Mouse (Mus musculus) liver, postnatal 0 days (tissue): ENCODE measurements at regions not wholly inside any gene's neighbourhood (a gene's known extent, or its start where the extent isn't known, plus 50 kb on each side); places are given as distances from the start of the nearest gene placed in this dataset.

Source experiments
- CTCF ChIP-seq: sonication (generic); IDR thresholded peaks from 2 replicates; pipeline ENCODE4 v1.5.1; 2016; ENCODE audit warnings: antibody characterized with exemption, low read depth
- EP300 ChIP-seq: IDR thresholded peaks from 2 replicates; pipeline ENCODE4 v1.6.1; 2016; ENCODE audit warnings: antibody characterized with exemption, low read depth, mild to moderate bottlenecking

DNA sequence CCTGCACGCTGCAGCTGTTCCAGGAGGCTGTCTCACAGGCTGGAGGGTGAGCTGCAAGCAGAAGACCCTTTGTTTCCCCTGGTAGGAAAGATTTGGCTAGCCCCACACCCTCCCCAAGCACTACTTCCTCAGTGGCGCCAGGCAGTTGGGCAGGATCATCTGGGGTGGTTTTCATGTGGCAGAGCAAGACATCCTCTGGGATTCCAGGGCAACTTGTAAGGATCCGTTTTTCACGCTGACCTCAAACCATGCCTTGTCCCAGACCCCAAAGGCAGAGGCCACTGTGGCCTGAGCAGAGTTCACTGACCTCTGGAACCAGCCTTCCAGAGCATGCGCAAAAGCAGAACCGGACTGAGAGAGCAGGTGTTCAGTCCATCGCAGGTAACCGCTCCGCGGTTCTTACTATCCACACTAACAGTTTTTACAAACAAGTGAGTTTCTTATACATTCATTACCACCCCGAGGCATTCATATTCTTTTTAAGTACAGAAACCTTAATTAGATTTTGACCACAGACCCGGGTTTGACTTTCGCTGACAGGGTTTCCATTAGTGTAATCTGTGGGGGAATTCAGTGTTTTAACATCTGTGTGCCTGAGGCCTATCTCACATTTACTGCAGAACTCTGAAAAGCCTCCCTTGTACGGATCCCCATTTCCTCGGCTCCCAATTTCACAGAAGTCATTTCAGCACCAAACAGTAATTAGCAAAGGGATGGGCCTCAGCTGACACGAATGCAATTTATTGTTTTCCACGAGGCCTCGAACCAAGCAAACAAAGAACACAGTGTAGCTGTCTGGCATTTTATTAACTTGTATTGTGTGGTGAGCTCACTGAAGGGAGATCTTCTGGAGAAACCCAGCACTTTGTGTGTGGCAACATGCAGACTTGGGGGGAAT, 172.9 kb upstream of the Lmo4 start:
- TF ChIP-seq CTCF (no peak), EP300 (no peak)
